25 mouse cellular contexts compared by ENCODE assay signal in the genomic region with DNA sequence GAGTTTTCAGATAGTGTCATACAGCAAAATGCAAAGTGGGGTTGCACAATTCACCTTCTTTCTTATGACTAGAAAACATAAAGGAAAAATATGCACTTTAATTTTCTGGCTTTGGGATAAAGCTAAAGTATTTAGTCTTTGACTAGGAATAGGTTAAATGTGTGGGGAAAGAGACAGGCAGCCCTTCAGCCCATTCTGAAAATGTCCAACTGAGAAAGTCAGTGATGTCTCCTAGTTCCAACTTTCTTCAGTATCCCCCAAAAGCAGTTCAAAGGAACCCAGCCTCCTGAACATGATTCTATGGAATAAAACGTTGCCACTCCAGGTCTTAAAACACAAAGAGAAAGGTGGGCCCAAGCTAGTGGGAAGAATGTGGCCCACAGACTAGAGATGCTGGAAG. TPM values are rescaled to one million over a fixed set of nuclear protein-coding genes. Genes with fewer than 3 reads are reported as not detected.
DNase-seq lines count a peak whose midpoint lies in the region; ATAC-seq lines count a peak whose summit lies in the region.
"Had no signal": no experiment of that assay in that cellular context is flagged by ENCODE, and none has a peak within 500 bp of the region (broad histone marks: within the 10 kb centered on the region; RNA-seq: fewer than 3 reads in every experiment).

No protein-coding gene starts in this region.

- H3K9me3 ChIP-seq in hindbrain, embryonic 11.5 days (ENCODE audit: control insufficient read depth, low read length) = no peaks in the 10 kb centered on the region
- H3K9me3 ChIP-seq in hindbrain, embryonic 12.5 days (replicated peaks) = no peaks in the 10 kb centered on the region
- no peaks in the 10 kb centered on the region for H3K9me3 ChIP-seq in neural tube, embryonic 15.5 days (replicated peaks)
- no peaks in the 10 kb centered on the region for H3K9me3 ChIP-seq in forebrain, embryonic 12.5 days
- H3K9me3 ChIP-seq in limb, embryonic 10.5 days (replicated peaks) = no peaks in the 10 kb centered on the region
- H3K9me3 ChIP-seq: heart, embryonic 13.5 days; intestine, embryonic 15.5 days; limb, embryonic 12.5 days; midbrain, embryonic 12.5 days; neural tube, embryonic 12.5 days; stomach, embryonic 15.5 days had no signal

- H3K27me3 ChIP-seq in hindbrain, embryonic 11.5 days (ENCODE audit: control insufficient read depth, insufficient read depth, low read length) = peaks cover 76% of the 10 kb centered on the region
- H3K27me3 ChIP-seq in hindbrain, embryonic 12.5 days = peaks cover 86% of the 10 kb centered on the region
- peaks cover 71% of the 10 kb centered on the region for H3K27me3 ChIP-seq in neural tube, embryonic 15.5 days (replicated peaks)
- peaks cover 77% of the 10 kb centered on the region for H3K27me3 ChIP-seq in forebrain, embryonic 12.5 days
- peaks cover 100% of the 10 kb centered on the region for H3K27me3 ChIP-seq in limb, embryonic 10.5 days (ENCODE audit: low read depth, poor library complexity, severe bottlenecking)

- 3% methylated on average over 1 of the region's 1 CpGs for WGBS in hindbrain, embryonic 11.5 days
- WGBS in hindbrain, embryonic 12.5 days = 3% methylated on average over 1 of the region's 1 CpGs
- WGBS in neural tube, embryonic 15.5 days = 0% methylated on average over 1 of the region's 1 CpGs
- whole genome bisulfite sequencing in forebrain, embryonic 12.5 days = 0% methylated on average over 1 of the region's 1 CpGs
- 3% methylated on average over 1 of the region's 1 CpGs for WGBS in limb, embryonic 10.5 days

- ATAC-seq in hindbrain, embryonic 11.5 days (ENCODE audit: low FRiP score) = no peak
- ATAC-seq in hindbrain, embryonic 12.5 days (ENCODE audit: low FRiP score) = no peak
- ATAC-seq in neural tube, embryonic 15.5 days (ENCODE audit: low FRiP score) = no peak
- no peak for ATAC-seq in forebrain, embryonic 12.5 days (ENCODE audit: low FRiP score)
- ATAC-seq in granulocyte monocyte progenitor cell, adult 5-6 weeks (replicated peaks; ENCODE audit: poor library complexity, severe bottlenecking) = no peak
- ATAC-seq: hindbrain, embryonic 16.5 days; intestine, embryonic 15.5 days; liver, postnatal 0 days; lung, postnatal 0 days had no signal

- peaks cover 9% of the 10 kb centered on the region for H3K4me1 ChIP-seq in hindbrain, embryonic 11.5 days (replicated peaks; ENCODE audit: control insufficient read depth, insufficient read depth, low read length)
- H3K4me1 ChIP-seq in hindbrain, embryonic 12.5 days = peaks cover 20% of the 10 kb centered on the region
- H3K4me1 ChIP-seq in neural tube, embryonic 15.5 days = peaks cover 24% of the 10 kb centered on the region
- peaks cover 29% of the 10 kb centered on the region for H3K4me1 ChIP-seq in forebrain, embryonic 12.5 days
- peaks cover 26% of the 10 kb centered on the region for H3K4me1 ChIP-seq in limb, embryonic 10.5 days

- no peak overlapping the region for H3K4me2 ChIP-seq in hindbrain, embryonic 11.5 days (replicated peaks; ENCODE audit: low read depth, low read length)
- no peak overlapping the region for H3K4me2 ChIP-seq in hindbrain, embryonic 12.5 days (replicated peaks)
- H3K4me2 ChIP-seq in neural tube, embryonic 15.5 days = no peak overlapping the region
- peak overlapping the region; percentile 85 for H3K4me2 ChIP-seq in forebrain, embryonic 12.5 days
- H3K4me2 ChIP-seq: heart, embryonic 13.5 days; intestine, embryonic 15.5 days; limb, embryonic 12.5 days; liver, embryonic 11.5 days; midbrain, embryonic 12.5 days; neural tube, embryonic 12.5 days; stomach, embryonic 15.5 days had no signal

- no peak overlapping the region for H3K27ac ChIP-seq in hindbrain, embryonic 11.5 days (ENCODE audit: low read depth, low read length)
- no peak overlapping the region for H3K27ac ChIP-seq in hindbrain, embryonic 12.5 days
- H3K27ac ChIP-seq in neural tube, embryonic 15.5 days (replicated peaks) = no peak overlapping the region
- peak overlapping the region; percentile 69; the same call in 1 of the 2 replicates for H3K27ac ChIP-seq in forebrain, embryonic 12.5 days
- no peak overlapping the region for H3K27ac ChIP-seq in limb, embryonic 10.5 days
- H3K27ac ChIP-seq: heart, adult 2 months; heart, embryonic 13.5 days; intestine, embryonic 15.5 days; limb, embryonic 12.5 days; midbrain, embryonic 12.5 days; neural tube, embryonic 12.5 days; stomach, embryonic 15.5 days had no signal

- H3K4me3 ChIP-seq in hindbrain, embryonic 11.5 days (ENCODE audit: low read depth, low read length) = no peak overlapping the region
- no peak overlapping the region for H3K4me3 ChIP-seq in hindbrain, embryonic 12.5 days
- H3K4me3 ChIP-seq in neural tube, embryonic 15.5 days (replicated peaks) = no peak overlapping the region
- peak overlapping the region; percentile 53 for H3K4me3 ChIP-seq in forebrain, embryonic 12.5 days (replicated peaks)
- H3K4me3 ChIP-seq in limb, embryonic 10.5 days = no peak overlapping the region
- H3K4me3 ChIP-seq: heart, adult 2 months; heart, embryonic 13.5 days; intestine, embryonic 15.5 days; limb, embryonic 12.5 days; midbrain, embryonic 12.5 days; neural tube, embryonic 12.5 days; stomach, embryonic 15.5 days had no signal

- DNase-seq in hindbrain, embryonic 11.5 days (ENCODE audit: low spot score) = peak; percentile 30
- DNase-seq in neural tube, embryonic 10.5 days (ENCODE audit: extremely low spot score, low spot score) = peak; percentile 29
- peak; percentile 30 for DNase-seq in limb, embryonic 10.5 days (ENCODE audit: low spot score)
- DNase-seq in cerebellum, adult 9-10 months = no peak
- DNase-seq: adrenal gland, postnatal 25 days; cerebellum, adult 8-10 months; gastrocnemius, postnatal 25 days; liver, postnatal 0 days; thymus, adult 18-20 months had no signal

- no peaks in the 10 kb centered on the region for H3K36me3 ChIP-seq in hindbrain, embryonic 11.5 days (ENCODE audit: control insufficient read depth, insufficient read depth, low read length)
- H3K36me3 ChIP-seq in hindbrain, embryonic 12.5 days = no peaks in the 10 kb centered on the region
- H3K36me3 ChIP-seq in neural tube, embryonic 15.5 days = no peaks in the 10 kb centered on the region
- H3K36me3 ChIP-seq in forebrain, embryonic 12.5 days (replicated peaks) = no peaks in the 10 kb centered on the region
- H3K36me3 ChIP-seq in limb, embryonic 10.5 days = no peaks in the 10 kb centered on the region
- H3K36me3 ChIP-seq: heart, embryonic 13.5 days; intestine, embryonic 15.5 days; limb, embryonic 12.5 days; midbrain, embryonic 12.5 days; neural tube, embryonic 12.5 days; stomach, embryonic 15.5 days had no signal

- H3K9ac ChIP-seq in hindbrain, embryonic 11.5 days (ENCODE audit: low read depth, low read length) = no peak overlapping the region
- no peak overlapping the region for H3K9ac ChIP-seq in hindbrain, embryonic 12.5 days
- H3K9ac ChIP-seq in neural tube, embryonic 15.5 days (replicated peaks) = no peak overlapping the region
- peak overlapping the region; percentile 49 for H3K9ac ChIP-seq in forebrain, embryonic 12.5 days
- H3K9ac ChIP-seq: heart, embryonic 13.5 days; intestine, embryonic 15.5 days; limb, embryonic 12.5 days; liver, postnatal 0 days; midbrain, embryonic 12.5 days; neural tube, embryonic 12.5 days; stomach, embryonic 15.5 days had no signal

RNA-seq across cellular contexts. Expression of a gene that starts 6.7 kb away (rescaled TPM):
- 0.11 TPM in 1 of 2 replicates, not detected in the other for polyA plus RNA-seq in hindbrain, embryonic 11.5 days (2014; fragmentation: Nextera tagmentation; extraction: Ambion mirVana)
- 0.14 and 0.54 TPM in 2 replicates for polyA plus RNA-seq in hindbrain, embryonic 12.5 days (2016; fragmentation: Nextera tagmentation; extraction: Ambion mirVana)
- 0.06 and 0.13 TPM in 2 replicates for polyA plus RNA-seq in neural tube, embryonic 15.5 days (2015; fragmentation: Nextera tagmentation; extraction: Ambion mirVana)
- polyA plus RNA-seq in forebrain, embryonic 12.5 days (2016; fragmentation: Nextera tagmentation; extraction: Ambion mirVana) = 42.2 and 45.3 TPM in 2 replicates
- 0.04 and 0.10 TPM in 2 replicates for polyA plus RNA-seq in limb, embryonic 10.5 days (2016; fragmentation: Nextera tagmentation; extraction: Ambion mirVana)
- 0.49 TPM in 1 of 2 replicates, not detected in the other for total RNA-seq in granulocyte monocyte progenitor cell, adult 5-6 weeks (2014; fragmentation: Nextera tagmentation)
- total RNA-seq in granulocyte monocyte progenitor cell, adult 5-6 weeks (2017) = not detected in 2 replicates
- total RNA-seq: adrenal gland, postnatal 25 days; common myeloid progenitor, adult 5-6 weeks; gastrocnemius, postnatal 25 days; heart, postnatal 25 days had no signal
- polyA plus RNA-seq: heart, adult 2 months; intestine, embryonic 15.5 days; liver, postnatal 0 days; stomach, embryonic 15.5 days had no signal

Comparison
In these comparisons a context has a peak if more than half of its experiments do, and no peak if none do; other contexts are left out.
1. RNA of a gene that starts 6.7 kb away (polyA plus RNA-seq): 42.2 to 45.3 TPM in forebrain, embryonic 12.5 days; 0.14 to 0.54 TPM in hindbrain, embryonic 12.5 days, 0.04 to 0.10 TPM in limb, embryonic 10.5 days, 0.11 TPM in hindbrain, embryonic 11.5 days and 0.06 to 0.13 TPM in neural tube, embryonic 15.5 days; every median in the first group is over 10 times any median in the second.